In the genomic region with DNA sequence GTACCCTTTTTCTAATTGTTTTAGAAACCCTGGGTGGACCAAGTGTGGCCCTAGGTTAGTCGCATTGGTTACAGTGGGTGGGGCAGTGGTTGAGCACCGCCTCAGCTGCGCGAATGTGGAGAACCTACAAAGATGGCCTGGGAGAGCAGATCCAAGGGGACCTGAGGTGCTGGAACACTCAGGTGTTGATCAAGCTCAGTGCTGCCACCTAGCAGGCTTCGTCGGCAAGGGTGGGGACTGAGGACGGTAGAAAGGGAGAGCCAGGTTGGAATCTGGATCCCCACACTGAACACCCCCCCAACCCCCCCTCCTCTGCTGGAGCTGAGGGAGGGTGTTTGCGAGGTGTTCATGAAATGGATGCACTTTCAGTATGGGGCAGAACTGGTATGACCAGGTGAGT, we compare ENCODE assay signal across 9 mouse cellular contexts. TPM values are rescaled to one million over a fixed set of nuclear protein-coding genes. Genes with fewer than 3 reads are reported as not detected.
DNase-seq lines count a peak whose midpoint lies in the region; ATAC-seq and TF ChIP-seq lines count a peak whose summit lies in the region.
"Had no signal": no experiment of that assay in that cellular context is flagged by ENCODE, and none has a peak within 500 bp of the region (broad histone marks: within the 10 kb centered on the region; RNA-seq: fewer than 3 reads in every experiment).

No protein-coding gene starts in this region.

- no peaks in the 10 kb centered on the region for H3K9me3 ChIP-seq in hindbrain, embryonic 14.5 days (ENCODE audit: control insufficient read depth, low read length)
- H3K9me3 ChIP-seq in hindbrain, embryonic 12.5 days (replicated peaks), result no peaks in the 10 kb centered on the region
- no peaks in the 10 kb centered on the region for H3K9me3 ChIP-seq in limb, embryonic 10.5 days (replicated peaks)
- H3K9me3 ChIP-seq in midbrain, embryonic 11.5 days (ENCODE audit: control insufficient read depth, low read length), result no peaks in the 10 kb centered on the region
- H3K9me3 ChIP-seq: liver, embryonic 15.5 days had no signal

- ATAC-seq in hindbrain, embryonic 14.5 days (ENCODE audit: low FRiP score), result no peak
- no peak for ATAC-seq in hindbrain, embryonic 12.5 days (ENCODE audit: low FRiP score)
- no peak for ATAC-seq in midbrain, embryonic 11.5 days (ENCODE audit: low FRiP score)

- H3K4me1 ChIP-seq in hindbrain, embryonic 14.5 days (replicated peaks; ENCODE audit: control insufficient read depth, insufficient read depth, low read length), result peaks cover 14% of the 10 kb centered on the region
- peaks cover 31% of the 10 kb centered on the region for H3K4me1 ChIP-seq in hindbrain, embryonic 12.5 days
- peaks cover 2% of the 10 kb centered on the region; the same call in 1 of the 2 replicates for H3K4me1 ChIP-seq in cortical plate, adult 2 months (ENCODE audit: control insufficient read depth, insufficient read depth, low read length)
- peaks cover 13% of the 10 kb centered on the region for H3K4me1 ChIP-seq in limb, embryonic 10.5 days
- H3K4me1 ChIP-seq in midbrain, embryonic 11.5 days (ENCODE audit: control insufficient read depth, insufficient read depth, low read length), result peaks cover 31% of the 10 kb centered on the region
- H3K4me1 ChIP-seq: liver, embryonic 15.5 days had no signal

- no peak overlapping the region for H3K27ac ChIP-seq in hindbrain, embryonic 14.5 days
- no peak overlapping the region for H3K27ac ChIP-seq in hindbrain, embryonic 12.5 days
- no peak overlapping the region for H3K27ac ChIP-seq in cortical plate, adult 2 months (ENCODE audit: insufficient read depth, low read length)
- no peak overlapping the region for H3K27ac ChIP-seq in limb, embryonic 10.5 days
- H3K27ac ChIP-seq in midbrain, embryonic 11.5 days (ENCODE audit: low read depth, low read length), result no peak overlapping the region
- H3K27ac ChIP-seq: liver, embryonic 15.5 days had no signal

- no peak overlapping the region for H3K9ac ChIP-seq in hindbrain, embryonic 14.5 days
- no peak overlapping the region for H3K9ac ChIP-seq in hindbrain, embryonic 12.5 days
- H3K9ac ChIP-seq in midbrain, embryonic 11.5 days (ENCODE audit: low read length), result no peak overlapping the region
- H3K9ac ChIP-seq: liver, embryonic 15.5 days had no signal

- H3K27me3 ChIP-seq in hindbrain, embryonic 14.5 days (ENCODE audit: control insufficient read depth, insufficient read depth, low read length), result peaks cover 3% of the 10 kb centered on the region; the same call in 1 of the 2 replicates
- H3K27me3 ChIP-seq in hindbrain, embryonic 12.5 days, result peaks cover 25% of the 10 kb centered on the region
- H3K27me3 ChIP-seq in limb, embryonic 10.5 days (ENCODE audit: low read depth, poor library complexity, severe bottlenecking), result peaks cover 86% of the 10 kb centered on the region
- peaks cover 18% of the 10 kb centered on the region for H3K27me3 ChIP-seq in midbrain, embryonic 11.5 days (ENCODE audit: control insufficient read depth, insufficient read depth, low read length)

- DNase-seq in hindbrain, embryonic 14.5 days (ENCODE audit: low spot score), result peak; percentile 50
- peak; percentile 42 for DNase-seq in 3T3-L1 (ENCODE audit: low read depth, low spot score)
- DNase-seq in MN1 (ENCODE audit: low spot score), result peak; percentile 49
- DNase-seq in limb, embryonic 10.5 days (ENCODE audit: low spot score), result peak; percentile 62
- DNase-seq in testis, postnatal 10 days (ENCODE audit: low spot score), result peak; percentile 85
- no peak for DNase-seq in midbrain, embryonic 11.5 days (ENCODE audit: low spot score, missing footprints)

- TF ChIP-seq POLR2A in cortical plate, adult 2 months (IDR thresholded peaks at IDR 0.05; ENCODE audit: extremely low read depth, insufficient read depth, low read length), result no peak

- 18% methylated on average over 8 of the region's 8 CpGs for WGBS in hindbrain, embryonic 14.5 days
- WGBS in hindbrain, embryonic 12.5 days, result 19% methylated on average over 8 of the region's 8 CpGs
- 12% methylated on average over 8 of the region's 8 CpGs for WGBS in limb, embryonic 10.5 days
- 23% methylated on average over 8 of the region's 8 CpGs for WGBS in midbrain, embryonic 11.5 days

- H3K4me3 ChIP-seq in hindbrain, embryonic 14.5 days (replicated peaks; ENCODE audit: low read length), result no peak overlapping the region
- no peak overlapping the region for H3K4me3 ChIP-seq in hindbrain, embryonic 12.5 days
- H3K4me3 ChIP-seq in cortical plate, adult 2 months (ENCODE audit: insufficient read depth, low read length), result no peak overlapping the region
- no peak overlapping the region for H3K4me3 ChIP-seq in limb, embryonic 10.5 days
- H3K4me3 ChIP-seq in midbrain, embryonic 11.5 days (ENCODE audit: low read depth, low read length), result no peak overlapping the region
- H3K4me3 ChIP-seq: liver, embryonic 15.5 days had no signal

- H3K4me2 ChIP-seq in hindbrain, embryonic 14.5 days (replicated peaks), result no peak overlapping the region
- H3K4me2 ChIP-seq in hindbrain, embryonic 12.5 days (replicated peaks), result no peak overlapping the region
- no peak overlapping the region for H3K4me2 ChIP-seq in midbrain, embryonic 11.5 days
- H3K4me2 ChIP-seq: liver, embryonic 15.5 days had no signal

- no peaks in the 10 kb centered on the region for H3K36me3 ChIP-seq in hindbrain, embryonic 14.5 days (replicated peaks; ENCODE audit: control insufficient read depth, insufficient read depth)
- H3K36me3 ChIP-seq in hindbrain, embryonic 12.5 days, result no peaks in the 10 kb centered on the region
- no peaks in the 10 kb centered on the region for H3K36me3 ChIP-seq in limb, embryonic 10.5 days
- H3K36me3 ChIP-seq in midbrain, embryonic 11.5 days (ENCODE audit: control insufficient read depth, insufficient read depth, low read length), result no peaks in the 10 kb centered on the region
- H3K36me3 ChIP-seq: liver, embryonic 15.5 days had no signal

- peak; percentile 39; the same call in 1 of the 2 replicates for TF ChIP-seq CTCF in cortical plate, adult 2 months (IDR thresholded peaks at IDR 0.05; ENCODE audit: extremely low read depth, insufficient read depth, low read length)

RNA-seq across cellular contexts. Expression of gene Nr5a1, which starts 22.8 kb away (rescaled TPM):
- 0.08 and 0.09 TPM in 2 replicates for polyA plus RNA-seq in hindbrain, embryonic 14.5 days (2014; fragmentation: Nextera tagmentation; extraction: Ambion mirVana)
- polyA plus RNA-seq in hindbrain, embryonic 12.5 days (2016; fragmentation: Nextera tagmentation; extraction: Ambion mirVana), result 0.08 and 0.12 TPM in 2 replicates
- 0.06 and 0.08 TPM in 2 replicates for polyA plus RNA-seq in cortical plate, adult 2 months (2012; rRNA removed)
- polyA plus RNA-seq in limb, embryonic 10.5 days (2016; fragmentation: Nextera tagmentation; extraction: Ambion mirVana), result not detected in 2 replicates
- polyA plus RNA-seq in midbrain, embryonic 11.5 days (2014; fragmentation: Nextera tagmentation; extraction: Ambion mirVana), result 0.04 TPM in 1 of 2 replicates, not detected in the other

RNA-seq across cellular contexts. Expression of gene Psmb7, which starts 47.7 kb away (rescaled TPM):
- polyA plus RNA-seq in hindbrain, embryonic 14.5 days (2014; fragmentation: Nextera tagmentation; extraction: Ambion mirVana), result 291 and 305 TPM in 2 replicates
- 267 and 272 TPM in 2 replicates for polyA plus RNA-seq in hindbrain, embryonic 12.5 days (2016; fragmentation: Nextera tagmentation; extraction: Ambion mirVana)
- polyA plus RNA-seq in cortical plate, adult 2 months (2012; rRNA removed), result 236 and 242 TPM in 2 replicates
- 340 and 363 TPM in 2 replicates for polyA plus RNA-seq in limb, embryonic 10.5 days (2016; fragmentation: Nextera tagmentation; extraction: Ambion mirVana)
- polyA plus RNA-seq in midbrain, embryonic 11.5 days (2014; fragmentation: Nextera tagmentation; extraction: Ambion mirVana), result 345 and 351 TPM in 2 replicates
